Mouse (Mus musculus) spleen, postnatal 36 days (tissue): ENCODE measurements around the gene Tfap2e.

Experiments
- DNase-seq, 2 experiments: peaks; one replicate each; pipeline ENCODE4 v3.0.0; 2022; ENCODE audit warnings: low spot score in 2 of 2, mixed read lengths in 1 of 2

Gene Tfap2e

DNA sequence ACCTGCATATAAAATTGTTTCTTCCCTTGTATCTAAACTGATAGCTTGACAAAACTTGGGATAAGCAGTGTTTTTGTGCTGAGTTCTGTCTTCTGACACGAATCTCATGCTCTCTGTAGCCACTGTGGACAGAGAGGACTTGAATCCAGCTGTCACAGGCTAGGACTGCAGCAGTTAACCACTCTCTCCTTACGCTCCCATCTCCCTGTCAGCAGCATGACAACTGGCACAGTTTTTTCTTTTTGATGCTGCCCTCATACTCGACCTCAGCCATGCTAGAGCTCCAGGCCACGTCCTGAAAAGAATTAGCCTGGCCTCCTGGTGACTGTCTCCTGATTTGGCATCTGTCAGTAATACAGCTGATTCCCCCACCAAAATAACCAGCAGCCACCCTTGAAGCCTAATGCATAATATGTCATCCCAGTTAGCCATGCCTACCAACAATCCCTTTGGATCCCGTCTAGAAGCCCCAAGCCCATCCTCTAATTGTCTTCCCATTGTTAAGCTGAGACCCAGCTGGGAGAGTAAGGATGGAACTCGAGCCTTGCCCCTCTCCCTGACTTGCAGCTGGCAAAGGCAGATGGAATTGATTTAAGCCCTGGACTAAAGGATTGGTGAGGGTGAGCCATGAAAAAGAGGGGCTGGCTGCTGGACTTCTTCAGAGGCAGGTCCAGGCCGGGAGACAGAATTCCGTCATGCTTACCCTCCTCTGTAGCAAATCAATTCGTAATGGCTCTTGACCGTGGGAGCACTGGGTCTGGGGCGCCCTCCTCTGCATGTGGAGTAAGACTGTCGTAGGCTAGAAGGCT, 29.2 kb downstream of the Tfap2e start:
- no peak for DNase-seq

DNA sequence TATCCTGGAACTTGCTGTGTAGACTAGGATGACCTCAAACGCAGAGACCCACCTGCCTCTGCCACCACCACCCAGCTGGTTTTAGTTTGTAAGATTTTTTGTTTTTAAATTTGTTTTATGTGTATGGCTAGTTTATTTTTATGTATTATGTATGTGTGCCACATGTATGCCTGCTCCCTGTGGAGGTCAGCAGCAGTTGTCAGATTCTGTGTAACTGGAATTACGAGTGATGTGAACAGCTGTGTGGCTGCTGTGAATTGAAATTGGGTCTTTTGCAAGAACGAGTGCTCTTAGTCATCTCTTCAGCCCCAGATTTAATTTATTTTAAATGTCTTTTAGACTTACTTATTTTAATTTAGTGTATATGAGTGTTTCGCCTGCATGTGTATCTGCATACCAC, 39.1 kb downstream of the Tfap2e start:
- no peak for DNase-seq

DNA sequence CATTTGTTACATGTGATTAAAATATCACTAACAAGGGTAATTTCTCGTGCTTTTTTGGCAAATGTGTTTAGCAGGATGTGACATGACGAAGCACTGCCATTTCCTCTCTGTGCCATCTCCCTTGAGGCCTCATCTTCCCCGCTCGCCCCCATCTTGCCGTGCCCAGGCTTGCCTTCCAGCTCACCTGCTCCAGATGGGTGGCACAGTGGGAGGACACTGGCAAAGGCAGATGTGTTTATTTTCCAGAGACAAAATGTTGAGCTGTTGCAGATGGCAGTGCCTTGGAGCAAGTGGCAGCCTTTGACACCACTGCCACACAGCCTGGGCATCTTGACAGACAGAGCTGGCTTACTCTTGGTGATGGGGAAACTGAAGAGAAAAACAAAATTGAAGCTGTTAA, 43.0 kb downstream of the Tfap2e start:
- DNase-seq = no peak

DNA sequence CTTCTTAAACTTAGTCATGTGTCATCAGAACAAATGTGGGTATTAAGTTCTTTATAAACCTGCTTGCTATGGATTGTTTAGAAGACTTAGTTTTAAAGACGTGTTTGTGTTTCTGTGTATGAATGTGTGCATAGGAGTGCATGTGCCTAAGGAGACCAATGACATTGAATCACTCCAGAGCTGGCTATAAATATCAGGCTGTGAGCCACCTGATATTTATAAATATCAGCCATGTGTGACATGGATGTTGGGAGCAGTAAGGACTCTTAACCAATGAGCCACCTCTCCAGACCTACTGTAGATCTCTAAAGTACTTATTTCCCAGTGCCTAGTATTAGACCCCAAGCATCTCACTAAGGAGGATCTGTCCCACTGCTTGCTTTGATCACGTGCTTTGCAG, 46.6 kb downstream of the Tfap2e start:
- DNase-seq = no peak

DNA sequence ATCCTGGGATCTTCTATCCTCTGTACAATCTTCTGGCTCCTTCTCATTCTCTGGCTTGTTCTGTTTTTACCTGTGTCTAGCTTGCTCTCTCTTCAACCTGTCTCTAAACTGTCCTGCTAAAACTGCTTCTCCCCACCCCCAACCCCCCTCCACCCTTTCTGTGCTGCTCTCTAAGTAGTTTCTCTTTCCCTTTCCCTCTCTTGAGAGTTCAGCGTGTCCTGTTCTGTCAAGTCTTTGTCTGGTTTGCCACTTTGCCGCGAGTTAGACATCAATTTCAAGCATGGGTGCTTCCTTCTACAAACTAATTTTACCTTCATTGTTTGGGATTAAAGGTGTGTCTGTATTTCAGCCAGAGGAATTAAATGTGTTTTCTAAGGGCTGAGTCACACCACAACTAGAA, 53.0 kb downstream of the Tfap2e start:
- no peak for DNase-seq

DNA sequence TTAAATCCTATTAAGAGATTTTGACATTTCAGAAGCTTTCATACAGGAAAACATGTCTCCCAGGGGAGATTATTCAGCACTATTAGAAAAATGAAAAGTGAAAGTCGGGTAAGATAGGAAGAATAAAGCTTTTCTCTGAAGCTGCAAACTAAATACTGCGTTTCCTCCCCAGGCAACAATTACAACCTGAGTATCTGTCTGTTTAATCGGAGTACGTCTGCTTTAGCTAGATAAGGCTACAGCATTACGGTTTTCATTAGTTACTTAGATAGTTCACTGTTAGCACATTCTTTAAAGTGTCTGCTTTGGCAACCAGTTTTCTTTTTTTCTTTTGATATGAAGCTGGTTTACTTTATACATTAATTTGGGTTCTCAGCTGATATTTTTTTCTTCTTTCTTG, 53.7 kb downstream of the Tfap2e start:
- no peak for DNase-seq

DNA sequence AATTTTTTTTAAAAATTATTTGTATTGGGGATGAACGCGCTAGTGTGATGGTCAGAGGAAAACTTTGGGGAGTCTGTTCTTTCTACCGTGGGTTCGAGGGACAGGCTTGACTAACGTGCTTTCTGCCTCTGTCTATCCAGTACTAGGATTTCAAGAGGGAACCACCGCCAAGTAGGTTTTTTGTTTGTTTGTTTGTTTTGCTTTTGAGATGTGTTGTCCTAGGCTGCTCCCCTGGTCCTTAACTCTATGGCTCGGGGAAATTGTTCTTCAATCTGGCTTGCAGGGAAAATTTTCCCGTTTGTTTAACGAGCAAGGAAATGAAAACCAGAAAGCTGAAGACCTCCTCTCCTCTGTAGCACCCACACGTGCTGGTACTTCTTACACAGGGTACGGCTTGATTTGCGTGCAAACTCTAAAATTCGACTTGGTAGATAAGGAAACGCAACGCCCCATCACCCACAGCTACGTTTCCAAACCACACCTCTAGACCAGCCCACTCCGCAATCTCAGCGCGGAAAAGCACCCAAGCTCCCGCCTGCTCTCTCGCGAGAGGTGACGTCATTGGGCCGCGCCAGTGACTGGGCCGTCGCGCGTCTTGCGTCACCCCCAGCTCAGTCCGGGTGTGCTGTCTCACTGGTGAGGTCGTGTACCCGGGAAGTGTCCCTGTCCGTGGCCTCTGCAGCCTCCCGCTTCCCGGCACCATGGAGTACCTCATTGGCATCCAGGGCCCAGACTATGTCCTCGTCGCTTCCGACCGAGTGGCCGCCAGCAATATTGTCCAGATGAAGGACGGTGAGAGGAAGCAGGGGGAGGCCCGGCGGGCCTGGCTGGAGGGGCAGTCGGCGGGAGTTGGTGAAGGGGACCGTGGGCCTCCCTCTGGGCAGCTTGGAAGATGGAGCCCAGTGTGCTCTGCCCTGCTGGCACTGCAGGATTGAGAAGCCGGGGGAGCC, 58.7 kb downstream of the Tfap2e start, which contains the start of gene Psmb2:
TSS of gene Psmb2 (plus strand) at position 577 of the 950 bp plus-strand sequence.
- DNase-seq = peak; percentile 96 to 97

DNA sequence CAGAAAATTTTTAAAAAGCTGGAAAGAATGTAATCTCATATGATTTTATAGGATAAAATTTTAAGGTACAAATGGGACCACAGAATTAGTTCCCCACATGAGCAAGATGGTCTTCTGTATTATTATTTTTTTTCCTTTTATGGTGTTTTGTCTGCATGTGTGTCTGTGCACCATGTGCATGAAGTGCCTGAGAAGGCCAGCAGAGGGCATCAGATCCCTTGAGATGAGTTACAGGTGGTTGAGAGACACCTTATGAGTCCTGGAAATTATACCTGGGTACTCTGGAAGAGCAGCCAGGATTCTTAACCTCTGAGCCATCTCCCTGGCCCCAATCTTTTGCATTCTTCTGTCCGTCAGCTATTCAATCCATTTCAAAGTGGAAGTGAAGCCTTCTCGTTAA, 69.0 kb downstream of the Tfap2e start:
- no peak for DNase-seq
